Mouse (Mus musculus) liver, embryonic 14.5 days (tissue): ENCODE measurements around the gene Dnajb1. TPM values are rescaled to one million over a fixed set of nuclear protein-coding genes. Genes with fewer than 3 reads are reported as not detected.

Experiments
- ATAC-seq: fragments of 200-750 bp; cut with Nextera tagmentation; 2 replicates; pipeline ENCODE4 v1.8.0; 2017; ENCODE audit warnings: moderate number of reproducible peaks, mild to moderate bottlenecking, moderate library complexity; ENCODE audit not compliant: insufficient read depth
- DNase-seq, 3 experiments: peaks; one replicate each; pipeline ENCODE4 v3.0.0-alpha.2; 2012 to 2013; ENCODE audit warnings: low read depth in 3 of 3, low spot score in 3 of 3
- H3K27ac ChIP-seq: fragments of 300-500 bp; sonication (generic); 2 replicates; pipeline ENCODE4 v1.5.1; 2014; ENCODE audit warnings: moderate library complexity, mild to moderate bottlenecking, control low read depth, inconsistent platforms
- H3K27me3 ChIP-seq: fragments of 300-500 bp; sonication (generic); 2 replicates; pipeline ENCODE4 v1.6.1; 2014; ENCODE audit warnings: mild to moderate bottlenecking, low read length, moderate library complexity; ENCODE audit not compliant: control insufficient read depth, insufficient read depth
- H3K36me3 ChIP-seq: fragments of 300-500 bp; sonication (generic); replicated peaks from 2 replicates; pipeline ENCODE4 v1.6.1; 2014; ENCODE audit warnings: low read depth; ENCODE audit not compliant: control insufficient read depth, insufficient read depth
- H3K4me1 ChIP-seq, 2 experiments: fragments of 200-500 bp in 1 of 2; fragments of 300-500 bp in 1 of 2; sonication (generic) in 1 of 2; replicated peaks; 2 replicates each; pipeline ENCODE4 v1.6.1; 2012 to 2014; ENCODE audit warnings: antibody characterized with exemption in 1 of 2, inconsistent platforms in 1 of 2, low read length in 1 of 2; ENCODE audit not compliant: control insufficient read depth in 2 of 2, insufficient read depth in 2 of 2
- H3K4me2 ChIP-seq: fragments of 300-500 bp; sonication (generic); 2 replicates; pipeline ENCODE4 v1.6.1; 2014; ENCODE audit warnings: low read depth, mild to moderate bottlenecking, control low read depth, moderate library complexity
- H3K4me3 ChIP-seq, 2 experiments: fragments of 200-500 bp in 1 of 2; fragments of 300-500 bp in 1 of 2; sonication (generic) in 1 of 2; 2 replicates each; pipeline ENCODE4 v1.5.1; 2012 to 2014; ENCODE audit warnings: low read depth in 2 of 2, low read length in 2 of 2, mild to moderate bottlenecking in 2 of 2, control low read depth in 1 of 2, inconsistent platforms in 1 of 2, moderate library complexity in 1 of 2; ENCODE audit not compliant: insufficient read depth in 1 of 2
- H3K9ac ChIP-seq: fragments of 300-500 bp; sonication (generic); replicated peaks from 2 replicates; pipeline ENCODE4 v1.6.1; 2014; ENCODE audit warnings: mild to moderate bottlenecking, control low read depth, moderate library complexity
- H3K9me3 ChIP-seq: fragments of 300-500 bp; sonication (generic); 2 replicates; pipeline ENCODE4 v1.6.1; 2016; ENCODE audit warnings: low read length, mixed read lengths; ENCODE audit not compliant: control insufficient read depth
- CTCF ChIP-seq: IDR thresholded peaks from 2 replicates; pipeline ENCODE4 v1.5.1; 2016; ENCODE audit warnings: antibody characterized with exemption, low read depth, control low read depth
- EP300 ChIP-seq: IDR thresholded peaks from 2 replicates; pipeline ENCODE4 v1.6.1; 2016; ENCODE audit warnings: antibody characterized with exemption, low read depth
- WGBS: fragments of 180-500 bp; shearing (Covaris S2); extraction: QIAGEN DNeasy Blood & Tissue Kit; methylation state at CpG from one replicate; pipeline ENCODE4 v1.1.7; 2014; ENCODE audit not compliant: insufficient replicate concordance; 5-methylcytosine and 5-hydroxymethylcytosine counted together
- polyA plus RNA-seq, 2 experiments: library from polyadenylated mRNA; depleted of rRNA in 1 of 2; stranded (reverse) in 1 of 2; unstranded in 1 of 2; fragments of >200 nt; fragmentation: Nextera tagmentation in 1 of 2; extraction: Ambion mirVana in 1 of 2; gene quantifications; 2 replicates each; pipeline versions ENCODE4 v1.2.1 to v1.2.3; 2012 to 2014

Dnajb1 gene
- polyA plus RNA-seq, 2 experiments = 32.7 to 37.8 TPM

DNA sequence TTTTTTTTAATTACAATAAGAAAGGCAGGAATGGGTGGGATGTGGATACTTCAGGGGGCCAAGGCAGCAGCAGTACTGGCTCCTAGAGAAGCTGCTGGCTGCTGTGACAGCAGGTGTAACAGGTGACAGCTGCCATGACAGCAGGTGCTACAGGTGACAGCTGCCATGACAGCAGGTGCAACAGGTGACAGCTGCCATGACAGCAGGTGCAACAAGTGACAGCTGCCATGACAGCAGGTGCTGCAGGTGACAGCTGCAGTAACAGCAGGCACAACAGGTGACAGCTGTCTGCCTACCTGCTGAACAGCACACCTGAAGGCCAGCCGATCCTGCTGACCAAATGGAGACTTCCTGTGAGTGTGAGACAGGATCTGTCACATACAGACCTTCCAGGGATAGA is 23.2 kb upstream of the Dnajb1 start:
- Histone ChIP-seq H3K27ac (no peak overlapping the region), H3K4me2 (no peak overlapping the region), H3K9me3 (no peaks in the 10 kb centered on the region), H3K27me3 (no peaks in the 10 kb centered on the region), H3K4me3 (no peak overlapping the region), H3K9ac (no peak overlapping the region), H3K4me1 (no peaks in the 10 kb centered on the region), H3K36me3 (peaks cover 2% of the 10 kb centered on the region)
- ATAC-seq = no peak
- no peak for TF ChIP-seq EP300
- no peak for TF ChIP-seq CTCF
- 84% methylated on average over 1 of the region's 1 CpGs for WGBS
- no peak for DNase-seq

- Histone ChIP-seq H3K36me3 (peaks cover 2% of the 10 kb centered on the region), H3K27me3 (no peaks in the 10 kb centered on the region), H3K4me2 (no peak overlapping the region), H3K9me3 (no peaks in the 10 kb centered on the region), H3K4me3 (no peak overlapping the region), H3K27ac (no peak overlapping the region), H3K9ac (no peak overlapping the region), H3K4me1 (no peaks in the 10 kb centered on the region)
- ATAC-seq = 0 out of 2 replicates have a peak, but pooled peaks have one; percentile 23
- DNase-seq = no peak
- no peak for TF ChIP-seq CTCF
- TF ChIP-seq EP300 = no peak
- 79% methylated on average over 3 of the region's 3 CpGs for WGBS
Observed at GRCm38 (mm10) chr8:83585333-83585732, 22.7 kb upstream of the Dnajb1 start.

GRCm38 (mm10) chr8:83587644-83588043 is 20.3 kb upstream of the Dnajb1 start:
- Histone ChIP-seq H3K27me3 (no peaks in the 10 kb centered on the region), H3K9ac (no peak overlapping the region), H3K36me3 (peaks cover 2% of the 10 kb centered on the region), H3K4me1 (0 out of 4 replicates have a peak, but pooled peaks cover 2% of the 10 kb centered on the region in 2 experiments), H3K27ac (no peak overlapping the region), H3K9me3 (no peaks in the 10 kb centered on the region), H3K4me2 (no peak overlapping the region), H3K4me3 (no peak overlapping the region)
- TF ChIP-seq CTCF (no peak), EP300 (no peak)
- DNase-seq (no peak), ATAC-seq (no peak)
- 82% methylated on average over 6 of the region's 6 CpGs for WGBS

GRCm38 (mm10) chr8:83588886-83589285 is 19.1 kb upstream of the Dnajb1 start:
- no peaks in the 10 kb centered on the region for H3K27me3 ChIP-seq
- ATAC-seq = no peak
- no peak overlapping the region for H3K4me3 ChIP-seq
- H3K9me3 ChIP-seq = no peaks in the 10 kb centered on the region
- H3K27ac ChIP-seq = no peak overlapping the region
- TF ChIP-seq CTCF = no peak
- no peak for TF ChIP-seq EP300
- H3K36me3 ChIP-seq = peaks cover 2% of the 10 kb centered on the region
- no peak overlapping the region for H3K4me2 ChIP-seq
- 77% methylated on average over 5 of the region's 5 CpGs for WGBS
- H3K9ac ChIP-seq = no peak overlapping the region
- DNase-seq = no peak
- peaks cover 5 to 7% of the 10 kb centered on the region in 2 experiments; a peak in 1 of 4 replicates for H3K4me1 ChIP-seq

GRCm38 (mm10) chr8:83590488-83591023 is 17.4 kb upstream of the Dnajb1 start:
- Histone ChIP-seq H3K27ac (no peak overlapping the region), H3K9me3 (no peaks in the 10 kb centered on the region), H3K4me2 (no peak overlapping the region), H3K4me1 (peaks cover 9 to 10% of the 10 kb centered on the region in 2 experiments; a peak in 3 of 4 replicates), H3K27me3 (no peaks in the 10 kb centered on the region), H3K36me3 (no peaks in the 10 kb centered on the region; the same call in 1 of the 2 replicates), H3K4me3 (no peak overlapping the region), H3K9ac (no peak overlapping the region)
- ATAC-seq (no peak), DNase-seq (no peak)
- 74% methylated on average over 7 of the region's 7 CpGs for WGBS
- TF ChIP-seq CTCF = 0 out of 2 replicates have a peak, but pooled peaks have one; percentile 22
- no peak for TF ChIP-seq EP300
